Mouse (Mus musculus): ENCODE results near the gene Timm13.
A peak's percentile ranks its signal among the peaks of the same experiment; 100 is the strongest.

DNA sequence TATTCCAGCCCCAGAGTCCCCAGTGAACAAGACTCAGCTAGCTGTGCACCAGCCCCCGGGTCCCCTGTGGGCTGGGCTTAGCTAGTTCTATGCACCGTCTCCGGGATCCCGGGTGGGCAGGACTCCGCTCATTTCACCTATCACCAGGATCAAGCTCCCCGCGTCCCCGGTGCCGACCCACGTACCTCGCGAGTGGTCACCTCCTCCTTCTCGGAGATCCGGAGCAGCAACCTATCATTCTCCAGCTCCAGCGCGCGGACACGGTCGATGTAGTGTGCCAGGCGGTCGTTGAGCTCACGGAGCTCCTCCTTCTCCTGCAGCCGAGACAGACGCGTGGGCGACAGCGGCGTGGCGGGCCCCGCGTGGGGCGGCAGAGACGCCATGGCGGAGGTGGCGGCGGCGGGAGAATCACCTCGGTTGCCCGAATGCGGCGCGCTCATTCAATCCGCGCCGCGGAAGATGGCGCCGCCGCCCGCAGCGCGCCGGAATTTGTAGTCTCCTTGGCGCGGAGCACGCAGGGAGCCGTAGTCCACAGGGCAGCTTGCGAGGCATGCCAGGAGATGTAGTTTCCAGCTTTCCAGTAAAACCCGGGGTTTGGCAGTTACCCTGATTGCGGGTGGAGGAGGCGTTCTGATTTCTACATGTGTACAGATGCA lies 17.1 kb upstream of the Timm13 start, which contains the start of gene Lmnb2:
- no peak for TF ChIP-seq CTCF (IDR thresholded peaks at IDR 0.05; ENCODE audit: insufficient read depth, low read depth, low read length)
- TF ChIP-seq POLR2A (IDR thresholded peaks at IDR 0.05; ENCODE audit: insufficient read depth, low read depth, low read length): peak; percentile 58

All from olfactory bulb, adult 2 months (tissue).